Comparison of ENCODE assay signal across 31 mouse cellular contexts in the genomic region with DNA sequence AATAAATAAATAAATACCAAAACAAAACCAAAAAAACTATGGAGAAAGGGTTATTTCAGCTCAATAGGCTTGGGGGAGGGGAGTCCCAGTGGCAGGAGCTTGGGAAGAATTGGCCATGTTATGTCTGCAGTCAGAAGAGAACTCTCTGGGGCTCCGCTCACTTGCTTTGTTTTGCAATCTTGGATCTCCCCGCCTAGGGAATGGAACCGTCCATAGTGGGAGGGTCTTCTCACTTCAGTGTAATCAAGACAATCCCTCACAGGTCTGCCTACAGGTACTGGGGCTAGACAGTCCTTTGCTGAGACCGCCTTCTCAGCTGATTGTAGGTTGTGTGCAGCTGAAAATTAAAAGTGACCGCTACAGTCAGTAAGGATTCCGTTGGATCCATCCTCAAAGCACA. TPM values are rescaled to one million over a fixed set of nuclear protein-coding genes. Genes with fewer than 3 reads are reported as not detected.
"Had no signal": no experiment of that assay in that cellular context is flagged by ENCODE, and none has a peak within 500 bp of the region (broad histone marks: within the 10 kb centered on the region; RNA-seq: fewer than 3 reads in every experiment).

No protein-coding gene starts in this region.

- H3K27ac ChIP-seq: heart, adult 2 months; heart, embryonic 13.5 days; heart, embryonic 15.5 days; hindbrain, embryonic 10.5 days; hindbrain, embryonic 12.5 days; hindbrain, embryonic 14.5 days; intestine, embryonic 15.5 days; layer of hippocampus, adult 2 months; left cerebral cortex, adult 2 months; limb, embryonic 10.5 days; limb, embryonic 12.5 days; liver, embryonic 13.5 days; liver, embryonic 15.5 days had no signal

- H3K27me3 ChIP-seq: heart, embryonic 13.5 days; heart, embryonic 15.5 days; hindbrain, embryonic 12.5 days; intestine, embryonic 15.5 days; limb, embryonic 12.5 days; liver, embryonic 13.5 days; liver, embryonic 15.5 days had no signal

- ATAC-seq: hindbrain, embryonic 16.5 days; inflammation-experienced regulatory T-cells, adult 6 months; intestine, embryonic 15.5 days; intestine, postnatal 0 days had no signal

- DNase-seq: gastrocnemius, postnatal 14 days; gastrocnemius, postnatal 36 days; heart, adult 11 months; heart, adult 2 months; heart, postnatal 14 days; heart, postnatal 4 days; kidney, adult 18-20 months; kidney, adult 8-10 months; kidney, postnatal 10 days; kidney, postnatal 25 days; kidney, postnatal 4 days; liver; liver, embryonic 13.5 days had no signal

- H3K9me3 ChIP-seq: heart, embryonic 13.5 days; heart, embryonic 15.5 days; hindbrain, embryonic 10.5 days; hindbrain, embryonic 12.5 days; intestine, embryonic 15.5 days; limb, embryonic 10.5 days; limb, embryonic 12.5 days; liver, embryonic 13.5 days; liver, embryonic 15.5 days had no signal

- H3K4me3 ChIP-seq: heart, adult 2 months; heart, embryonic 13.5 days; heart, embryonic 15.5 days; hindbrain, embryonic 10.5 days; hindbrain, embryonic 12.5 days; intestine, embryonic 15.5 days; layer of hippocampus, adult 2 months; left cerebral cortex, adult 2 months; limb, embryonic 10.5 days; limb, embryonic 12.5 days; liver, embryonic 13.5 days; liver, embryonic 15.5 days had no signal

- H3K4me2 ChIP-seq: heart, embryonic 11.5 days; heart, embryonic 13.5 days; heart, embryonic 15.5 days; hindbrain, embryonic 12.5 days; hindbrain, embryonic 14.5 days; intestine, embryonic 15.5 days; limb, embryonic 12.5 days; liver, embryonic 11.5 days; liver, embryonic 13.5 days; liver, embryonic 15.5 days had no signal

- H3K9ac ChIP-seq: heart, embryonic 13.5 days; heart, embryonic 15.5 days; hindbrain, embryonic 12.5 days; hindbrain, embryonic 14.5 days; intestine, embryonic 15.5 days; limb, embryonic 12.5 days; liver, embryonic 13.5 days; liver, embryonic 15.5 days had no signal

RNA-seq across cellular contexts. Expression of a gene that starts 14.7 kb away (rescaled TPM):
- total RNA-seq: gastrocnemius, adult 18-20 months; gastrocnemius, adult 8-10 months; gastrocnemius, postnatal 36 days had no signal

RNA-seq across cellular contexts. Expression of a gene that starts 46.6 kb away (rescaled TPM):
- polyA plus RNA-seq: inflammation-experienced regulatory T-cells, adult 6 months had no signal
